Mouse (Mus musculus) midbrain, embryonic 16.5 days (tissue): ENCODE data around the gene Mid2. TPM values are rescaled to one million over a fixed set of nuclear protein-coding genes. Genes with fewer than 3 reads are reported as not detected.
"Not testable (repeated sequence)": the region's sequence is repeated elsewhere in the genome, so short reads cannot be mapped to it uniquely, and the experiment has no call there.

Experiments
- ATAC-seq: fragments of 200-750 bp; cut with Nextera tagmentation; 2 replicates; pipeline ENCODE4 v1.8.0; 2017; ENCODE audit warnings: moderate TSS enrichment
- H3K27ac ChIP-seq: fragments of 300-500 bp; sonication (generic); 2 replicates; pipeline ENCODE4 v1.5.1; 2014; ENCODE audit warnings: mild to moderate bottlenecking, low read length, mixed read lengths
- H3K27me3 ChIP-seq: fragments of 300-500 bp; sonication (generic); 2 replicates; pipeline ENCODE4 v1.6.1; 2014; ENCODE audit warnings: low read depth, low read length, mixed read lengths; ENCODE audit not compliant: control insufficient read depth, insufficient read depth
- H3K36me3 ChIP-seq: fragments of 300-500 bp; sonication (generic); 2 replicates; pipeline ENCODE4 v1.6.1; 2014; ENCODE audit warnings: mild to moderate bottlenecking, low read length, moderate library complexity, mixed read lengths; ENCODE audit not compliant: control insufficient read depth, insufficient read depth
- H3K4me1 ChIP-seq: fragments of 300-500 bp; sonication (generic); 2 replicates; pipeline ENCODE4 v1.6.1; 2014; ENCODE audit warnings: mild to moderate bottlenecking, low read length, mixed read lengths; ENCODE audit not compliant: control insufficient read depth, insufficient read depth
- H3K4me2 ChIP-seq: fragments of 300-500 bp; sonication (generic); 2 replicates; pipeline ENCODE4 v1.6.1; 2014; ENCODE audit warnings: mild to moderate bottlenecking, low read length, mixed read lengths
- H3K4me3 ChIP-seq: fragments of 300-500 bp; sonication (generic); 2 replicates; pipeline ENCODE4 v1.5.1; 2014; ENCODE audit warnings: low read depth, mild to moderate bottlenecking, low read length, moderate library complexity, mixed read lengths
- H3K9ac ChIP-seq: fragments of 300-500 bp; sonication (generic); 2 replicates; pipeline ENCODE4 v1.6.1; 2014; ENCODE audit warnings: low read depth, low read length, mixed read lengths
- H3K9me3 ChIP-seq: fragments of 300-500 bp; sonication (generic); replicated peaks from 2 replicates; pipeline ENCODE4 v1.6.1; 2014; ENCODE audit warnings: mild to moderate bottlenecking, low read length, mixed read lengths; ENCODE audit not compliant: control insufficient read depth, poor library complexity, severe bottlenecking
- WGBS: fragments of 180-500 bp; shearing (Covaris S2); extraction: QIAGEN DNeasy Blood & Tissue Kit; methylation state at CpG from one replicate; pipeline ENCODE4 v1.1.7; 2014; 5-methylcytosine and 5-hydroxymethylcytosine counted together
- polyA plus RNA-seq: library from polyadenylated mRNA; unstranded; fragments of >200 nt; fragmentation: Nextera tagmentation; extraction: Ambion mirVana; gene quantifications from 2 replicates; pipeline ENCODE4 v1.2.1, GENCODE M21; 2015

The Mid2 gene
- polyA plus RNA-seq, 1 experiment from 2014 or later, result 9.2 TPM

GRCm38 (mm10) chrX:140697872-140698463, 33.6 kb downstream of the Mid2 start:
- not testable (repeated sequence) for H3K36me3 ChIP-seq, H3K4me1 ChIP-seq, H3K9me3 ChIP-seq, H3K9ac ChIP-seq, H3K27ac ChIP-seq, H3K4me3 ChIP-seq, ATAC-seq, H3K27me3 ChIP-seq, H3K4me2 ChIP-seq
- WGBS, result 39% methylated on average over 6 of the region's 7 CpGs

- Histone ChIP-seq H3K4me2 (no peak overlapping the region), H3K9me3 (no peaks in the 10 kb centered on the region), H3K27me3 (peaks cover 4% of the 10 kb centered on the region; the same call in 1 of the 2 replicates), H3K4me3 (no peak overlapping the region), H3K4me1 (no peaks in the 10 kb centered on the region), H3K9ac (no peak overlapping the region), H3K27ac (no peak overlapping the region), H3K36me3 (no peaks in the 10 kb centered on the region)
- no peak for ATAC-seq
- 86% methylated on average over 1 of the region's 1 CpGs for WGBS
These were observed 38.8 kb downstream of the Mid2 start for GRCm38 (mm10) chrX:140703224-140703623.

GRCm38 (mm10) chrX:140706077-140706476, 41.7 kb downstream of the Mid2 start:
- no peak overlapping the region for H3K9ac ChIP-seq
- no peaks in the 10 kb centered on the region for H3K27me3 ChIP-seq
- H3K4me3 ChIP-seq, result no peak overlapping the region
- no peak for ATAC-seq
- no peaks in the 10 kb centered on the region for H3K4me1 ChIP-seq
- no peak overlapping the region for H3K27ac ChIP-seq
- H3K9me3 ChIP-seq, result no peaks in the 10 kb centered on the region
- no peak overlapping the region for H3K4me2 ChIP-seq
- 89% methylated on average over 4 of the region's 4 CpGs for WGBS
- no peaks in the 10 kb centered on the region for H3K36me3 ChIP-seq

- Histone ChIP-seq H3K4me3 (no peak overlapping the region), H3K9me3 (no peaks in the 10 kb centered on the region), H3K36me3 (no peaks in the 10 kb centered on the region), H3K9ac (no peak overlapping the region), H3K27me3 (no peaks in the 10 kb centered on the region), H3K27ac (no peak overlapping the region), H3K4me2 (no peak overlapping the region), H3K4me1 (no peaks in the 10 kb centered on the region)
- WGBS, result 40% methylated on average over 4 of the region's 4 CpGs
- no peak for ATAC-seq
These were observed 58.0 kb downstream of the Mid2 start for GRCm38 (mm10) chrX:140722400-140722799.

- H3K9me3 ChIP-seq, result no peaks in the 10 kb centered on the region
- H3K4me1 ChIP-seq, result no peaks in the 10 kb centered on the region
- H3K36me3 ChIP-seq, result no peaks in the 10 kb centered on the region
- H3K4me2 ChIP-seq, result no peak overlapping the region
- no peak overlapping the region for H3K9ac ChIP-seq
- ATAC-seq, result no peak
- H3K27me3 ChIP-seq, result no peaks in the 10 kb centered on the region; the same call in 1 of the 2 replicates
- no peak overlapping the region for H3K4me3 ChIP-seq
- H3K27ac ChIP-seq, result no peak overlapping the region
These were observed 74.6 kb downstream of the Mid2 start for GRCm38 (mm10) chrX:140738986-140739385.

- no peak for ATAC-seq
- H3K27me3 ChIP-seq, result no peaks in the 10 kb centered on the region; the same call in 1 of the 2 replicates
- no peaks in the 10 kb centered on the region for H3K9me3 ChIP-seq
- no peak overlapping the region for H3K4me2 ChIP-seq
- H3K4me1 ChIP-seq, result no peaks in the 10 kb centered on the region
- H3K9ac ChIP-seq, result no peak overlapping the region
- WGBS, result 51% methylated on average over 5 of the region's 5 CpGs
- H3K27ac ChIP-seq, result no peak overlapping the region
- H3K36me3 ChIP-seq, result no peaks in the 10 kb centered on the region
- H3K4me3 ChIP-seq, result no peak overlapping the region
These were observed 78.8 kb downstream of the Mid2 start for GRCm38 (mm10) chrX:140743213-140743612.

- Histone ChIP-seq H3K4me1 (no peaks in the 10 kb centered on the region), H3K36me3 (no peaks in the 10 kb centered on the region), H3K4me3 (no peak overlapping the region), H3K9ac (no peak overlapping the region), H3K27ac (no peak overlapping the region), H3K27me3 (peaks cover 2% of the 10 kb centered on the region; the same call in 1 of the 2 replicates), H3K4me2 (no peak overlapping the region), H3K9me3 (no peaks in the 10 kb centered on the region)
- 78% methylated on average over 1 of the region's 1 CpGs for WGBS
- no peak for ATAC-seq
These were observed 105.4 kb downstream of the Mid2 start for GRCm38 (mm10) chrX:140769794-140770193.

- no peaks in the 10 kb centered on the region for H3K36me3 ChIP-seq
- WGBS, result 78% methylated on average over 2 of the region's 2 CpGs
- H3K27me3 ChIP-seq, result peaks cover 3% of the 10 kb centered on the region; the same call in 1 of the 2 replicates
- H3K9me3 ChIP-seq, result no peaks in the 10 kb centered on the region
- no peak overlapping the region for H3K4me2 ChIP-seq
- no peak overlapping the region for H3K27ac ChIP-seq
- H3K9ac ChIP-seq, result no peak overlapping the region
- H3K4me3 ChIP-seq, result no peak overlapping the region
- no peak for ATAC-seq
- no peaks in the 10 kb centered on the region for H3K4me1 ChIP-seq
These were observed 140.9 kb downstream of the Mid2 start for GRCm38 (mm10) chrX:140805340-140805739.

- Histone ChIP-seq H3K27me3 (peaks cover 3% of the 10 kb centered on the region; the same call in 1 of the 2 replicates), H3K9me3 (no peaks in the 10 kb centered on the region), H3K36me3 (no peaks in the 10 kb centered on the region), H3K27ac (no peak within 1 kb of the TSS), H3K9ac (no peak within 1 kb of the TSS), H3K4me1 (no peaks in the 10 kb centered on the region), H3K4me2 (no peak within 1 kb of the TSS), H3K4me3 (no peak within 1 kb of the TSS)
- no peak for ATAC-seq
- WGBS, result 94% methylated on average over 22 of the region's 22 CpGs
These were observed 149.1 kb downstream of the Mid2 start, which contains the start of gene Tex13b for GRCm38 (mm10) chrX:140813312-140814006. Tex13b (minus strand) TSS chrX:140813433.
